Mouse (Mus musculus) layer of hippocampus, adult 9-10 months (tissue): ENCODE data around the gene Ctnnb1.

ENCODE experiments used
- DNase-seq: peaks from one replicate; pipeline ENCODE4 v3.0.0; 2022; ENCODE audit warnings: low spot score

Ctnnb1 gene

GRCm38 (mm10) chr9:121000641-121001320 is 71.8 kb downstream of the Ctnnb1 start:
- no peak for DNase-seq

DNA sequence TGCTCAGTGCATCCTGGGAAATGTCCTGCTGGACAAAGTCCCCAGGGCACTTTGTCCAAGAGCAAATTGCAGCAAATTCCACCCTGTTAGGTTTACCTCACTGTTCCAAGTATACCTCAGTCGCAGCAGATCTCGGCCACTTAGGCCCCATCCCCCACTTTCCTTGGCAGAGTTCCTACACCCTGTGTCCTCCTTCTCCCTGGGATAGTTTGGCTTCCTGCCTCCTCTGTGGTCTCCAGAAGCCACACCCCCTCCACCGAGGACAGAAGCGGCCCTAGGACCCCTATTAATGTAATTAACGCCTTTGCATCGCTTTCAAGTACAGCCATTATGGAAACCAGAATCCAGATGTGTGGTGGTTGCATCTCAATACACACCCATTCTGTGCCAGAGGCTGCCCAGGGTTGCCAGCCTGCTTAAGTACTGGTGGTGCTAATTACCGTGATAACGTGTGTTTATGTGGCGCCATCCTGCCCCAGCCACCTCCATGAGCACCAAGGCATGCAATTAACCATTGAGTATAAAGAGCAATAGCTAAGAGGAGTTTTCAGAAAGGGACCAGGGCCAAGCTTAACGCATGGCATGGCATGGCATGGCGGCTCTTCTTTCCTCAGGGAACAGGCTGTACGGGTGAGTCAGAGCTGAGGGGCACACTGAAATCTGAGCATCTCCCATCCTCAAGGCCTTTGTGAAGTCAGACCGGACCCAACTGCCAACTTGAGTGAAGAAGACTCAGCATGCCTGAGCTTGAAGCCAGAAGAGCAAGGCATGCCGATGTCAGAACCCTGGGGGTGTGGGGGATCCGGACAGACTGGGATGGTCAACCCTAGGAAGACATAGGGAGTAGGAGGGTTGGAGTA is 72.9 kb downstream of the Ctnnb1 start:
- DNase-seq = no peak

DNA sequence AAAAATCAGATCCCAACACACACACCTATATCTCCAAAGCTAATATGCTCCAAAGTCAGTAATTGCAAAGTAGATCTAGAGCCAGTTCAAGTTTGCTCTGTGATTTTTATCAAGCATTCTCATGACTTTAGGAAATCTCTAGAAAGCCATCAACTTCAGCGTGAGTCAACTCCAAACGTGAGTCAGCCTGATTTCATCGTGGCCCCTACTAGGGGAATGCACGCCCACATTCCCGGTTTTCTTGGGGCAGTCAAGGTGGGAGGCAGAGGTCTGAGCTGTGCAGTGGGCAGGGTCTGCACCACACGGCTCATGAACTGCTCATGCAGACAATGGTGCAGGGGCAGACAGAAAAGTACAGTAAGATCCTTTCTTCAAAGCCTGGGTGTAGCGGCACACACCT is 76.9 kb downstream of the Ctnnb1 start:
- no peak for DNase-seq
